Mouse (Mus musculus) layer of hippocampus, postnatal 14 days (tissue): ENCODE measurements around the gene BC030500. TPM values are rescaled to one million over a fixed set of nuclear protein-coding genes. Genes with fewer than 3 reads are reported as not detected.

ENCODE experiments used
- DNase-seq, 2 experiments: peaks; one replicate each; pipeline ENCODE4 v3.0.0; 2021 to 2022; ENCODE audit warnings: low spot score in 2 of 2, mixed read lengths in 1 of 2
- long read RNA-seq, 2 experiments: library from polyadenylated mRNA; stranded (forward); transcript quantifications; one replicate each; pipeline ENCODE4 v2.0.0; 2021
- total RNA-seq, 2 experiments: library from RNA; stranded (reverse); gene quantifications; 2 replicates each; pipeline ENCODE4 v1.2.3; 2021

The BC030500 gene
- total RNA-seq: 10 to 100 TPM; 18.4 TPM
- long read RNA-seq, experiment 1, partial matches to known transcripts: 2 of 14 reads
- long read RNA-seq, experiment 1, other reads (novel, unspliced or antisense): 12 of 14 reads
- long read RNA-seq, experiment 2, partial matches to known transcripts: 1 of 24 reads
- long read RNA-seq, experiment 2, other reads (novel, unspliced or antisense): 20 of 24 reads

DNA sequence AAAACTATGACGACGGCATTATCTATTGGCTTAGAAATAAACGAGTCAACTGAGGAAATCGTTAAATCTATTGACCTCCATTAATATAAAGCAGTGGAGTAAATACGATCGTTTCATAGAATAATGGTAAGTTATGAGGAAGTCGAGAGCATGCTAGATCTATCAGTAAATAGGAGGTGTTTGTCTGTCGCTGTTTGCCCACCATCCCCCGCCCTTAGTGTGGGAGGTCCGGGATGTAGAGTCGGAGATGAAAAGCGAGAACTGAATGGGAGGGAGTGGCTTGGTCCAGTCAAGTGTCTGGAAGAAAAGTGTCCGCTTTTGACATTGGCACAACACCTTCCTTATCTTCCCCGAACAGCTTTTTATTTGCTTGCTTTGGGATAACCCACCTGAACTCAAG lies at the start of gene BC030500:
Gene BC030500, plus strand, starts transcription at position 79 of the 400 bp plus-strand sequence.
- DNase-seq: peak in 1 of 2 experiments; percentile 13

- DNase-seq: peak in 1 of 2 experiments; percentile 17
Measured at GRCm38 (mm10) chr8:58886405-58886804, 25.1 kb upstream of the BC030500 start.

GRCm38 (mm10) chr8:58890591-58890990 lies 21.0 kb upstream of the BC030500 start:
- no peak for DNase-seq

DNA sequence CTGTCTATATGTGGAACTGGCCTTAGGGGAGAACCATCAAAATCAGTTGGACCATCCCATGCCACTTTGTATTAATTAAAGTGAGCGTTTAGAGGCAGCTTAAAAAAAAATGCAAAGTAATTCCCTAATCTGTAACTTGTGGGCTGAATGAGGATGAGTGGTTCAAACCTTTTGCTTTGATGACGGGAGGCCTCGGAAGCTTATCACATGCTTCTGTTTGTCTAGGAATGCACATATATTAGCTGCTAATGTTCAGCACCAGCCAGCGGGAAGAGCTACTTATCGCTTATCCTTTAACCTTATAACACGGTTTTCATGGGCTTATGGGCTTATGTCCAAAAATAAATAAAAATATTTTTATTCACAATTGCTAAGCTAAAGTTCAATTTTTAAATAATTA lies 15.6 kb upstream of the BC030500 start:
- DNase-seq: no peak

DNA sequence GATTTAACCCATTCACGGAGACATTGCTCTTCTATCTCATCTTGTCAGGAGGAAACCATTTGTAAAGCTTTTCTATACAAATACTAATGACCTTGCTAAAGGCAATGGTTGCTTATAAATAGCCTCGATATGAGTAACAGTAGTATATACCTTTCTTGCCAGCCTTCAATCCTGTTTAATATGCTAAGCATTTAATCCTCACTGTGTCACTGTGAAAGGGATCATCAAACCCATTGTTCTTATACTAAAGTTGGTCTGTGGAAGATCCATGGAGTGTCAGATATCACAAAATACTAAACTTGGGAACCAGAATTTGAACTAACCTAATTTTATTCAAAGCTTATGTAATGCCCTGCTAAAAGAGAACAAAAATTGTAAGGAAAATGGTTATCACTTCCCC lies 7.1 kb upstream of the BC030500 start:
- DNase-seq: no peak

DNA sequence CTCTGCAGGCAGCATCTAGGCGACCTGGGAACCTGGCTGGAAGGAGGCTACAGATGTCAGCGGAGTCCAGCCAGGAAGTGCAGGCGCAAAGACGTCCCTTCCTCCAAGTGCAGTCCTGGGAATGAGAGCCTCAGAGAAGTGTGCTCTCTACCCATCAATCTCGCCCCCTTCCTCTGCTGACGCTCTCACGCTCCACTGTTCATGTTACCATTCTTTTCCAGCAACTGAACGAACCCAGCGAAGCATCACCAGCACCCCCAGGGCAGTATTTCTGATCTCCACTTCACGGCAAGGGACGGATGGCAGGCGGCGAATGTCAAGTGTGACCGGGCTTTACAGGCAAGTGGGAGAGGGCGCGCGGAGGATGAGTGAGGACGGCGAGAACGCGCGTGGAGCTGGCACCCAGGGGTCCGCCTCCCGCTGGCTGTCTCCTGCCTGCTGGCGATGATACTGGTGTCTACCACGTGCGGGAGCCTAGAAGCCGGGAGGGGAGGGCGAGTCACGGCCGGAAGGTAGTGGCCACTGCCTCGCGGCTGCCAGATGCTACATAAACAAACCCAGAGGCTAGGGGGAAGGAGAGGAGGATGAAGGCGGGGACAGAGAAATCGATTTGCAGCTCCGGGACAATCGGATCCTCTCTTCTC lies 763 bp downstream of the BC030500 start, which contains the start of gene Galntl6:
Gene Galntl6, minus strand, starts transcription at position 445 of the 644 bp plus-strand sequence.
- DNase-seq: peak; percentile 62 to 77

GRCm38 (mm10) chr8:58912840-58913639 lies 1.5 kb downstream of the BC030500 start:
- peak; percentile 26 to 40 for DNase-seq

- no peak for DNase-seq
Measured at GRCm38 (mm10) chr8:58913640-58913968, 2.0 kb downstream of the BC030500 start.

DNA sequence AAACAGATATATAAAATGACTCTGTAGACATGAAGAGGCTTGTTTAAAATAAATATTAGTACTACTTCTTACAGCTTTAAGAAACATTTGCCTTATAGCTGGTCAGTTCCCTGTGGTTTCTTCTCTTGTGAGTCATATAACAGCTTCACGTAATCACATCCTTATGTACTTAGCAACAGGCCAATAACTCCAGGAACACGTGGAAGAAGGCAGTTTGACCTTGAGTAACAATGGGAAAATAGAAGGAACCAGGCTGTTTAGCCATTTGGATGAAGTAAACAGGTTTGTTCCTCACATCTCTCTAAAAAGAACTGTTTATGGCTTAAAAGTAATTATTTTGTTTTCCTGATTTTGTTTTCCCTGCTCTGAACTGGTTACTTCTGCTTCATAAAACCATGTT lies 3.6 kb downstream of the BC030500 start:
- no peak for DNase-seq

GRCm38 (mm10) chr8:58931066-58931465 lies 19.5 kb downstream of the BC030500 start:
- DNase-seq: peak in 1 of 2 experiments; percentile 33

DNA sequence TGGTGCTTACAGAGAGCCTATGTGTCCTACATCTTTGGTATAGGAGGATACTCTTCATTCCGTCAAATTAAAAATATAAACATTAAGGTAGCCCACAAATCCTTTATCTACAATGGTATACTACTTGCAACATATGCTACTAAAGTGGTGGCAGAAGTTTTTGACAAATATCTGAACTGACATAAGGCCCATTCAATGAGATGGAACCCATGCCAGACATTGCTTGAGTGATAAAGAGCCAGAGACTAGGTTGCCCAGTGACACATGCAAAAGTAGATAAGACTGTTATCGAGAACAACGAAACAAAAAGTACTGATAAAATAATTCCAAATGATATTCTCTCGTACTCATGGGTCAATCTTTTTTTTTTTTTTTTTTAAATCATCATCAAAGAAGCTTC lies 32.2 kb downstream of the BC030500 start:
- DNase-seq: no peak

DNA sequence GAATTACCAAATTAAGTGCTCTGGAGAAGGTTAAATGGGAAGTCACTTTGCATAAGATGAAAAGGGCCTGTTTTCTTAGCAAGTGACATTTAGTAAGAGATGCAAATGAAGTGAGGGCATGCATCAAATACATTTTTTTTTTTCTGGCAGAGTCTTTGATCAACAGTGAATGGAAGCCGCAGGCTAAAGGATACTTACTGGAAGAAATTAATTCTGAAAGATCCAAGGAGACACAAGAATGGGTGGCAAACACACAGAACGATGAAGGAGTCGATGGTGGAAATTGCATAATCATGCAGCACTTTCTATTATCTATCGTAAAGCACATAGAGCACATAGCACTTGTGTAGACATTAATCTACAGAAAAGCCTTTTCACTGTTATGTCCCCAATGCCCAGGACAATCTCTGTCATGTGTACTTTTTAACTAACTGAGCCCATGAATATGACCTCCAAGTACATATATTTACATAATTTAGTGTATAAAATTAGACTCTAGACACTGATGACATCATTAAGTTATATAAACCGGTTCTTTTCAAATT lies 45.7 kb downstream of the BC030500 start:
- DNase-seq: no peak

Other genes with a start within 250 kb of the BC030500 start
- 10 to 100 TPM; 51.7 to 55.3 TPM for gene Galntl6, start 885 bp downstream of the BC030500 start, total RNA-seq